Mouse (Mus musculus): ENCODE measurements at regions not wholly inside any gene's neighbourhood (a gene's known extent, or its start where the extent isn't known, plus 50 kb on each side); places are given as distances from the start of the nearest gene placed in this dataset.

- TF ChIP-seq MAX (IDR thresholded peaks at IDR 0.05; ENCODE audit: low read depth) (no peak), E2F4 (IDR thresholded peaks at IDR 0.05; ENCODE audit: insufficient read depth) (no peak), POLR2A (IDR thresholded peaks at IDR 0.05; ENCODE audit: insufficient read length, low read depth) (no peak)
Observed at GRCm38 (mm10) chr3:39114056-39114455, 227.3 kb downstream of the Fat4 start.

Data from myocyte (in vitro differentiated cells).